Mouse (Mus musculus) neural tube, embryonic 15.5 days (tissue): Measurements from ENCODE around the gene St6galnac5. TPM values are rescaled to one million over a fixed set of nuclear protein-coding genes. Genes with fewer than 3 reads are reported as not detected.

Experiments
- ATAC-seq: fragments of 200-750 bp; cut with Nextera tagmentation; 2 replicates; pipeline ENCODE4 v1.8.0; 2017; ENCODE audit warnings: mild to moderate bottlenecking, moderate TSS enrichment, moderate library complexity; ENCODE audit not compliant: low FRiP score
- H3K27ac ChIP-seq: fragments of 300-500 bp; sonication (generic); replicated peaks from 2 replicates; pipeline ENCODE4 v1.5.1; 2015; ENCODE audit warnings: mild to moderate bottlenecking, inconsistent platforms
- H3K27me3 ChIP-seq: fragments of 300-500 bp; sonication (generic); replicated peaks from 2 replicates; pipeline ENCODE4 v1.6.1; 2015; ENCODE audit warnings: inconsistent platforms
- H3K36me3 ChIP-seq: fragments of 300-500 bp; sonication (generic); 2 replicates; pipeline ENCODE4 v1.6.1; 2015; ENCODE audit warnings: inconsistent platforms
- H3K4me1 ChIP-seq: fragments of 300-500 bp; sonication (generic); 2 replicates; pipeline ENCODE4 v1.6.1; 2015; ENCODE audit warnings: inconsistent platforms
- H3K4me2 ChIP-seq: fragments of 300-500 bp; sonication (generic); 2 replicates; pipeline ENCODE4 v1.6.1; 2015; ENCODE audit warnings: inconsistent platforms, mild to moderate bottlenecking, moderate library complexity
- H3K4me3 ChIP-seq: fragments of 300-500 bp; sonication (generic); replicated peaks from 2 replicates; pipeline ENCODE4 v1.5.1; 2015; ENCODE audit warnings: mild to moderate bottlenecking, inconsistent platforms
- H3K9ac ChIP-seq: fragments of 300-500 bp; sonication (generic); replicated peaks from 2 replicates; pipeline ENCODE4 v1.6.1; 2015; ENCODE audit warnings: mild to moderate bottlenecking, inconsistent platforms
- H3K9me3 ChIP-seq: fragments of 300-500 bp; sonication (generic); replicated peaks from 2 replicates; pipeline ENCODE4 v1.6.1; 2016; ENCODE audit warnings: inconsistent platforms
- WGBS: fragments of 180-500 bp; shearing (Covaris S2); methylation state at CpG from one replicate; pipeline ENCODE4 v1.1.7; 2015; ENCODE audit warnings: mixed read lengths; 5-methylcytosine and 5-hydroxymethylcytosine counted together
- polyA plus RNA-seq: library from polyadenylated mRNA; unstranded; fragments of >200 nt; fragmentation: Nextera tagmentation; extraction: Ambion mirVana; gene quantifications from 2 replicates; pipeline ENCODE4 v1.2.1, GENCODE M21; 2015

St6galnac5 gene
- polyA plus RNA-seq, 1 experiment from 2014 or later = 18.5 TPM

- Histone ChIP-seq H3K4me2 (no peak overlapping the region), H3K9ac (no peak overlapping the region), H3K9me3 (no peaks in the 10 kb centered on the region), H3K4me1 (peaks cover 5% of the 10 kb centered on the region), H3K4me3 (no peak overlapping the region), H3K36me3 (no peaks in the 10 kb centered on the region), H3K27me3 (no peaks in the 10 kb centered on the region), H3K27ac (no peak overlapping the region)
- WGBS = 79% methylated on average over 5 of the region's 5 CpGs
- no peak for ATAC-seq
Measured at GRCm38 (mm10) chr3:152907683-152908082, 74.4 kb downstream of the St6galnac5 start.

GRCm38 (mm10) chr3:152907087-152907486 lies 75.0 kb downstream of the St6galnac5 start:
- no peak for ATAC-seq
- H3K4me2 ChIP-seq = no peak overlapping the region
- H3K27ac ChIP-seq = no peak overlapping the region
- no peak overlapping the region for H3K9ac ChIP-seq
- no peaks in the 10 kb centered on the region for H3K36me3 ChIP-seq
- H3K4me3 ChIP-seq = no peak overlapping the region
- no peaks in the 10 kb centered on the region for H3K9me3 ChIP-seq
- no peaks in the 10 kb centered on the region for H3K27me3 ChIP-seq
- H3K4me1 ChIP-seq = peaks cover 5% of the 10 kb centered on the region
- WGBS = 87% methylated on average over 5 of the region's 5 CpGs

GRCm38 (mm10) chr3:152905800-152906199 lies 76.2 kb downstream of the St6galnac5 start:
- Histone ChIP-seq H3K36me3 (no peaks in the 10 kb centered on the region), H3K4me1 (peaks cover 5% of the 10 kb centered on the region), H3K27ac (no peak overlapping the region), H3K4me3 (no peak overlapping the region), H3K27me3 (no peaks in the 10 kb centered on the region), H3K9ac (no peak overlapping the region), H3K9me3 (no peaks in the 10 kb centered on the region), H3K4me2 (no peak overlapping the region)
- WGBS = 39% methylated on average over 10 of the region's 10 CpGs
- ATAC-seq = no peak

- Histone ChIP-seq H3K27me3 (no peaks in the 10 kb centered on the region), H3K9ac (no peak overlapping the region), H3K4me1 (peaks cover 5% of the 10 kb centered on the region), H3K27ac (no peak overlapping the region), H3K9me3 (no peaks in the 10 kb centered on the region), H3K36me3 (no peaks in the 10 kb centered on the region), H3K4me2 (no peak overlapping the region), H3K4me3 (no peak overlapping the region)
- ATAC-seq = no peak
- 85% methylated on average over 10 of the region's 10 CpGs for WGBS
Measured at GRCm38 (mm10) chr3:152905026-152905425, 77.0 kb downstream of the St6galnac5 start.

- Histone ChIP-seq H3K9me3 (no peaks in the 10 kb centered on the region), H3K27ac (no peak overlapping the region), H3K9ac (no peak overlapping the region), H3K4me1 (no peaks in the 10 kb centered on the region), H3K36me3 (no peaks in the 10 kb centered on the region), H3K27me3 (no peaks in the 10 kb centered on the region), H3K4me2 (no peak overlapping the region), H3K4me3 (no peak overlapping the region)
- WGBS = 95% methylated on average over 9 of the region's 9 CpGs
- ATAC-seq = no peak
Measured at GRCm38 (mm10) chr3:152898906-152899305, 83.1 kb downstream of the St6galnac5 start.

GRCm38 (mm10) chr3:152897196-152897595 lies 84.8 kb downstream of the St6galnac5 start:
- Histone ChIP-seq H3K27ac (no peak overlapping the region), H3K27me3 (no peaks in the 10 kb centered on the region), H3K4me1 (no peaks in the 10 kb centered on the region), H3K4me3 (no peak overlapping the region), H3K4me2 (no peak overlapping the region), H3K9me3 (no peaks in the 10 kb centered on the region), H3K36me3 (no peaks in the 10 kb centered on the region), H3K9ac (no peak overlapping the region)
- ATAC-seq = no peak
- WGBS = 88% methylated on average over 5 of the region's 5 CpGs

GRCm38 (mm10) chr3:152896111-152896510 lies 85.9 kb downstream of the St6galnac5 start:
- WGBS = 76% methylated on average over 3 of the region's 3 CpGs
- Histone ChIP-seq H3K4me1 (no peaks in the 10 kb centered on the region), H3K36me3 (no peaks in the 10 kb centered on the region), H3K27ac (no peak overlapping the region), H3K9me3 (no peaks in the 10 kb centered on the region), H3K4me2 (no peak overlapping the region), H3K4me3 (no peak overlapping the region), H3K27me3 (no peaks in the 10 kb centered on the region), H3K9ac (no peak overlapping the region)
- no peak for ATAC-seq

GRCm38 (mm10) chr3:152894935-152895334 lies 87.1 kb downstream of the St6galnac5 start:
- Histone ChIP-seq H3K4me1 (no peaks in the 10 kb centered on the region), H3K4me3 (no peak overlapping the region)

GRCm38 (mm10) chr3:152888116-152888515 lies 93.9 kb downstream of the St6galnac5 start:
- no peak overlapping the region for H3K4me2 ChIP-seq
- no peaks in the 10 kb centered on the region for H3K36me3 ChIP-seq
- H3K4me3 ChIP-seq = no peak overlapping the region
- H3K9me3 ChIP-seq = no peaks in the 10 kb centered on the region
- H3K9ac ChIP-seq = no peak overlapping the region
- no peak for ATAC-seq
- H3K27me3 ChIP-seq = no peaks in the 10 kb centered on the region
- 71% methylated on average over 7 of the region's 7 CpGs for WGBS
- 0 out of 2 replicates have a peak, but pooled peaks cover 8% of the 10 kb centered on the region for H3K4me1 ChIP-seq
- no peak overlapping the region; the same call in 1 of the 2 replicates for H3K27ac ChIP-seq

More at GRCm38 (mm10) chr3:152894935-152895334, 87.1 kb downstream of the St6galnac5 start:
- Histone ChIP-seq H3K27ac (no peak overlapping the region), H3K9ac (no peak overlapping the region), H3K27me3 (no peaks in the 10 kb centered on the region), H3K36me3 (no peaks in the 10 kb centered on the region), H3K9me3 (no peaks in the 10 kb centered on the region), H3K4me2 (no peak overlapping the region)
- no peak for ATAC-seq
- 69% methylated on average over 4 of the region's 4 CpGs for WGBS

GRCm38 (mm10) chr3:152886749-152887148 lies 95.3 kb downstream of the St6galnac5 start:
- no peak for ATAC-seq
- Histone ChIP-seq H3K27me3 (no peaks in the 10 kb centered on the region), H3K9ac (no peak overlapping the region), H3K27ac (no peak overlapping the region), H3K4me3 (no peak overlapping the region), H3K9me3 (no peaks in the 10 kb centered on the region), H3K4me1 (0 out of 2 replicates have a peak, but pooled peaks cover 11% of the 10 kb centered on the region), H3K36me3 (no peaks in the 10 kb centered on the region), H3K4me2 (no peak overlapping the region)

- Histone ChIP-seq H3K4me2 (no peak overlapping the region), H3K27me3 (no peaks in the 10 kb centered on the region), H3K9me3 (no peaks in the 10 kb centered on the region), H3K27ac (no peak overlapping the region), H3K36me3 (no peaks in the 10 kb centered on the region), H3K4me1 (peaks cover 19% of the 10 kb centered on the region), H3K9ac (no peak overlapping the region), H3K4me3 (no peak overlapping the region)
- no peak for ATAC-seq
- WGBS = 80% methylated on average over 3 of the region's 3 CpGs
Measured at GRCm38 (mm10) chr3:152883556-152883955, 98.5 kb downstream of the St6galnac5 start.

- no peak overlapping the region for H3K4me3 ChIP-seq
- 64% methylated on average over 4 of the region's 4 CpGs for WGBS
- no peak overlapping the region for H3K27ac ChIP-seq
- no peaks in the 10 kb centered on the region for H3K9me3 ChIP-seq
- H3K27me3 ChIP-seq = no peaks in the 10 kb centered on the region
- H3K9ac ChIP-seq = no peak overlapping the region
- H3K4me1 ChIP-seq = peaks cover 14% of the 10 kb centered on the region
- no peak for ATAC-seq
- H3K4me2 ChIP-seq = no peak overlapping the region
- no peaks in the 10 kb centered on the region for H3K36me3 ChIP-seq
Measured at GRCm38 (mm10) chr3:152881706-152882105, 100.3 kb downstream of the St6galnac5 start.
